Mouse (Mus musculus) bone marrow macrophage, adult 2 months (primary cell): ENCODE measurements around the gene Gpd2.

Experiments used
- CTCF ChIP-seq: IDR thresholded peaks from 2 replicates; pipeline ENCODE4 v1.5.1; 2012; ENCODE audit warnings: low read depth, mild to moderate bottlenecking, low read length, moderate library complexity
- POLR2A ChIP-seq: IDR thresholded peaks from 2 replicates; pipeline ENCODE4 v1.6.1; 2012; ENCODE audit warnings: mild to moderate bottlenecking, low read depth, low read length, borderline replicate concordance

- TF ChIP-seq CTCF (no peak), POLR2A (no peak)
These were observed 42.8 kb downstream of the Gpd2 start for GRCm38 (mm10) chr2:57280190-57280723.
